Mouse (Mus musculus) gastrocnemius, adult 18-20 months (tissue): Measurements from ENCODE around the gene Mtch1. TPM values are rescaled to one million over a fixed set of nuclear protein-coding genes. Genes with fewer than 3 reads are reported as not detected.
"Not testable (repeated sequence)": the region's sequence is repeated elsewhere in the genome, so short reads cannot be mapped to it uniquely, and the experiment has no call there.

Source experiments
- DNase-seq: peaks from one replicate; pipeline ENCODE4 v3.0.0; 2021; ENCODE audit warnings: low spot score
- total RNA-seq, 2 experiments: library from RNA; stranded (reverse); gene quantifications; 2 replicates each; pipeline ENCODE4 v1.2.3; 2021

Mtch1 gene
- total RNA-seq, 2 experiments from 2014 or later: 80.1 to 88.4 TPM

DNA sequence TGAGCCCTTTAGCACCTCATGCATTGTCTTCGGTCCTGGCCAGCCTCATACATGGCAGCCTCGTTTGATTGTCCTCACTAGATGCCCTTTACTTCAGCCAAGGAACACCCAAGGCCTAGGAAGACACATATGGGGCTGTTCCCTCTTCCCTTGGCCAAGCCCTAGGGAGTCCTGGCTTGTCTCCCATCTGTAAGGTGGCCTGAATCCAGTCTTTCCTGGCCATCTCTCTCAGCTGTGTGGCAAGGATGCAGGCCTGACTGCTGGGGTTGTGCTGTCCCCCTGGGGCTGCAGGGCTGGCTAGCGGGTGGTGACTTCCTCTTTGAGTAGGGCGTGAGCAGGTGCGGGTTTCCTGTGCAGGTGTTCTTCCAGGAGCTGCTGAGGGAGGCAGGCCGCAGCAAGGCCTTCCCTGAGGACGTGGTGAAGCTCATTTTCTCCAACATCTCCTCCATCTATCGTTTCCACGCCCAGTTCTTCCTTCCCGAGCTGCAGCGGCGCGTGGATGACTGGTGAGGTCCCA, 17.4 kb upstream of the Mtch1 start:
- DNase-seq: peak; percentile 54

DNA sequence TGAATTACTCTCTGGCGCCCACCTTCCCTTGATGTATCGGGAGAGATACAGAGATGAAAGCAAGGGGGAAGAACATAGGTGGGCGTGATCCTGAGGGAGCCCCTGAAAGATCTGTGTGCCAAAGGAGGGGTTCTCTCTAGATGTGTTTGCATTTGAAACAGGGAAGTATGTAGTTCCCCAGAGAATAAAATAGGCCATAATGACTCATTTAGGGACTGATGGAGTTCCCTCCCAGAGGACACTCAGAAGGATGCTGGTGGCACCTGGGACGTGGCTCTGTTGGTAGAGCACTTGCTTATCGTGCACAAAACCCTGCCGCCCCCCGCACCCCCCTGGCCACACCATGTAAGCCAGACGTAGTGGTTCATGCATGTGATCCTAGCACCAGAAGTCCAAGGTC, 15.4 kb upstream of the Mtch1 start:
- no peak for DNase-seq

DNA sequence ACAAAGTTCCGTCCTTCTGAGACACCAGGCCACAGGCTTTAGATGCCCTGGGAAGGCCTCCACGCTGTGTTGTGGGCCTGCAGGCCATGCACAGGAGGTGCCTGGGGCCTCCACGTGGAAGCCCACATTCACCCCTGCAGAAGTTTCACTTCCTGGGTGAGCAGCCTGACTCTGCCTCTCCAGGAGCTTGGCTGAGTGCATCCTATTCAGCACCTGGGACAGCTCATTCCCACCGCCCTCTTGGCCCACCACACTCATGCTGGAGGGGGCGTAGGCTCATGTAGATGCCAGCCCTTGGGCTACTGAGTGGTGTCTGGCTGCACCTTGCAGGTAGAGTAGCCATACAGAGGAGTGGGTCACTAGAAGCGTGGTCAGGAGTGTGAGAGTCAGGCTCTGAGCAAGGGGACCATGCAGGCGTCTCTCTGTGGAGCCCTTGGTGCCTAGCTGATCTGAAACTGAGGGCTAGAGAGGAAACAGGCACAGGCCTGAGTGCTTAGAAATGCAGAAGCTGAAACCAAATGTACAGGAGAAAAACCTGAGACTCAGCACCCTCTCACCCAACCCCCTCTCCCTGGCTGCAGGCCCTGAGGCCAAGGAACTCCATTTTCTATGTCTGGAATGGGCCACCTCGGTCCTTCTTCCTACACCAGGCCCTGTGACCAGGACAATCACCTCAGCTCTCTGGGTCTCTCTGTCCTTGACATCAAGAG, 14.4 kb upstream of the Mtch1 start:
- DNase-seq: no peak

DNA sequence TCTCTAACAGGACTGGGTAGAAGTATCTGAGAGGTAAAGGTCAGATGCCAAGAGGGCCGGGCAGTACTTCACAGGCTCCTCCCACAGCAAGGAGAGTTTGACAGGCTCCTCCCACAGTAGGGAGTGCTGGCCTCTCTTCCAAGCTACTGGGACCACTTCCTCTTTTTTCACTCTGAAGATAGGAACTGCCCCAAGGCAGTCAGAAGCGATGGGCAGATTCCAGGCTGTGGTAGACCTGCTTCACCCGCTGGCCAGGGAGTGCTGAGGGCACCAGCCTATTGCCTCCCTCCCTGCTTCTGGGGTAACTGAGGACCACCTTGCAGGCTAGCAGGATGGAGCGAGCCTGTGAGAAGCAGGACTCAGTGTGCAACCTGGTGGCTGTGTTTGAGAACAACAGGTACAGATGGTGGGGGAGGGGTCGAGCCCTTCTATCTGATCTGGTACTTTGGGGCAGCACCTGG, 13.1 kb upstream of the Mtch1 start, which contains the start of gene Fgd2:
Gene Fgd2, plus strand, starts transcription at position 154 of the 461 bp plus-strand sequence.
- no peak for DNase-seq

DNA sequence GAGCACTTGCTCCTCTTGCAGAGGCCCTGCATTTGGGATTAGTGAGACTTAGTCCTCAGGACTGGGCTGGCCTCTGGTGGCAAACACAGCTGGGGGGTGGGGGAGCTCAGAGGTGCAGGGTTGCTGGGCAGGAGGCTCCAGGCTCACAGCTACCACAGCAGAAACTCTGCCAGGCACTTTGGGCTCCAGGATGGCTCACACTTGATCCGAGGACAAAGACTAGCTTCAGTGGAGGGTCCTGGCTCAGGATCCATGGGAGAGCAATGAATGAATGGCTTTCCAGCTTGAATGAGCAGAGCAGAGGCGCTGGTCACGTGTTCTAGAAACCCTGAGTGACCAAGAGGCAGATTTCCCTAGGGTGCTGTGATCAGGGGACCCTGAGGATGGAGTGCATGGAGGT, 11.2 kb upstream of the Mtch1 start:
- no peak for DNase-seq

DNA sequence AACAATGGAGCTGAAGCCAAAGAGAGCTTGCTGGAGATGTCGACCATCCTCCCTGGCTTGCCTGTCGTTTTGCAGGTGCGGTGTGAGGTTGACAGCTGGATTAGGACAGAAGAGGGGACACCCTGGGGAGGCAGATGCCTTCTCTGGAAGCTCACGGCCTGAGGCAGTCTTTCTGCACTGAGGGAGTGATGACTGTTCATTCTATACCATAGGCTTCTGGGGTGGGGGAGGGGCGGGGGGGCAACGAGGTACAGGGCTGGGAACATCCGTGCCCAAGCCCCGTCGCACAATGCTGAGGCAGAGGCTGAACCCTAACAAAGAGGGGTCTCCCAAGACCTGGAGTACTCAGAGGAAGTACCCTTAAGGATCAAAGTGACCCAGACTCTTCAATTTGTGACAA, 9.1 kb upstream of the Mtch1 start:
- no peak for DNase-seq

DNA sequence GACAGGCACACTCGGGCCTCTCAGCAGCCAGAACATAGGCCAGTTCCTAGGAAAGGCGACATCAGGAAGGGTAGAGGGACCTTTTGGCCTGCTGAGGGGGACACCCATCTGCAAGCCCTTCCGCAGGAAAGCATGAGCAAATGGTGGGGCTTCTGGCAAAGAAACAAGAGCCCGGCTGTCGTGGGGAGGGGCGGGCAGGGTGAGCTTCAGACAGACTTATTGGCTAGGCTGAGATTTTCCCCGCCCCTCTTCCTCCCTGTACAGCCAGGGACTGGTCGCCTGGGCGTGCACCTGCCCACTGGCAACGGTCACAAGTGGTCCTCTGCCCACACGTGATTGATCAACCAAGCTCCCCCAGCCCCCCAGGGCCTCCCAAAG, 8.7 kb upstream of the Mtch1 start:
- no peak for DNase-seq

DNA sequence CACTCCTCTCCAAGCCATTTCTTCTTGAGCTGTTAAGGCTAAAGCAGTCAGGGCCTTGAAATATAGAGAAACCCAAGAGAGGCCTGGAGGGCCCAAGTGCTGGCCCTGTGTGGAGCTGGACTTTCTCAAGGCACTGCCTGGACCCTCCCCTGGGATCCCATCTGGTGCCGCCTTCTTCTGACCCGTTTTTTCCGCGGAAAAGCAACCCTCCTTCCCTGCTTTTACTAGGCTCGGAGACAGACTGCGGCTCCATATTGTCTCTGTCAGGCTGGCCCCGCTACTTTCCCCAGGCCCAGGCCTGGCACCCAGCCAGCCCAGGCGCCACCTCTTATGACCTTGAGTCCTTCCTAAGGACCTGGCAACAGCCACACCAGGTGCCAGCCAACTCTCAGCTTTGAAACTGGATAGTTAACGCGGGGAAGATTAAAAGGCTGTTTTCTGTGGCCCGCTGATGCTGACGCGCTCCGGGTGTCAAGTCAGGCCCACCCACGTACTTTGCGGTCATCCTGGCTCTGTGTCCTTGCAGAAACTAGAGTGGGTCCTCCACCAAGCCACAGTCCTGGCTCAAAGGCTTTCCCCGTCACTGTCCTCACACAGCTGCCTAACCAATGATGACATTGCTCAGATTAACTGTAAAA, 8.2 kb upstream of the Mtch1 start:
- DNase-seq: peak; percentile 76

DNA sequence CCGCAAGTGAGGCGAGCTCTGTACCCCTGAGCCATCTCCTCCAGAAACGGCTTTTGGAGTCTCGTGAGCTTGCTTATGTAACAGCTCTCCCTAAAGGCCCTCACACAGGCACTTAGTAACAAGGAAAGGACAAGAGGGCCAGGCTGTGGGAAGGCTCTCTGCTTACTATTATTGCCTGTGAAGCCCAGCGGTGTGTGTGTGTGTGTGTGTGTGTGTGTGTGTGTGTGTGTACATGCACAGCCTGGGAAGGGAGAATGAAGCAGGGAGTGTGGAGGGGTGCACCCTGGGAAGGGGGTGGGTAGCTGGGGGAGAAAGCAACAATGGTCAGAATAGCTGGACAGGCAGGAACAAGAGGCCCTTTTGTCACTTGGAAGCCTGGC, 7.7 kb upstream of the Mtch1 start:
- DNase-seq: no peak

DNA sequence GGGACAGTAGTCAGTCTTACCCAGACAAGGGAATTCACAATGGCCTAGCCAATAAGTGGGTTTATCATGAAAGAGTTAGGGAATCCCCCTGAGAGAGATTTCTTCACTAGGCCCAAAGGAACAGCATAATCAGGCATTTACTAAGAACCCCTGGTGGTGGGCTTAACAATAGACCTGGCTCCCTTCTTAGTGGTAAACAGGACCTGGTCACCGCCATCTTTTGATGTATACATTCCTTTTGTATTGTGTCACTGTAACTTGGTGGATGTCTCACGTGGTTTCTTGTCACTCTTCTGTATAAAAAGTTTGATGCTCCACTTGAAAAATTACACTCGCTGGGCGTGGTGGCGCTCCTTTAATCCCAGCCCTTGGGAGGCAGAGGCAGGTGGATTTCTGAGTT, 3.3 kb upstream of the Mtch1 start:
- not testable (repeated sequence) for DNase-seq

DNA sequence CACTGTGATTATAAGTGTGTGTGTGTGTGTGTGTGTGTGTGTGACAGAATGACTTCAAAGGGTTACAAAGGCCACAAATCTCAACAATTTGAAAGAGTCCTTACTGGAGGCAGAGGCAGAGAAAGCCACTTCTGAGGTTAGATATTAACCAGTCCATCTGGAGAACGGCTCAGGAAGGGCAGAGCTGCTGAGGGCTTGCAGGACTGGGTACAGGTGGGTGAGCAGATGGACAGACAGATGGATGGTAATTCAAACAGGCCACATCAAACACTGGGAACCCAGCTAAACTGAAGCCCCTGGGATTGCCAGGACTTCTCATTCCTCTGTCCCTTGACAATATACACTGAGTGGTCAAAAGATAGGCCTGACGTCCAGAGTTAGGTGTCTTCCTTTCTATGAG, 1.3 kb upstream of the Mtch1 start:
- no peak for DNase-seq

DNA sequence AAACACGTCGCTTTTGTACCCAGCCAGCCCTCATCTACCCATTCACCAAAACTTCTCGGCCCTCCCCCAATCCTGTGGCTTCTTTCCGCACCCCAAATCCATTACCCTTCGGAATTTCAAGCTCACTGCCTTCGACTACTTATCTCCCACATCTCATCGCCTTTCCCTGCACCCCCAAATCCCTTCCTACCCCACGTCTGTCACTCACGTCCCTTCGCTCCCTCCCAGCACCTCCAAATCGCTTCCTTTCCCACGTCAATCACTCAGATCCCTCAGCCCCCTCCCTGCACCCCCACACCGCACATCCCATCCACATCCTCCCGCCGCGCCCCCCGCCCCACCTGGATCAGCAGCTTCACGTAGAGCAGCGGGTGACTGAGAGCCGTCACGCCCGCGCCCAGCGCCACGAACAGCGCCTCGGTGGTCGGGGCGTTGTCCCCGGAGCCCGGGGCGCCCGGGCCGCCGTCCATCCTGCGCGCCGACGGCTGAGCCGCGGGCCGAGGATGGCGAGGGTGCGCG, 549 bp downstream of the Mtch1 start:
- DNase-seq: no peak

DNA sequence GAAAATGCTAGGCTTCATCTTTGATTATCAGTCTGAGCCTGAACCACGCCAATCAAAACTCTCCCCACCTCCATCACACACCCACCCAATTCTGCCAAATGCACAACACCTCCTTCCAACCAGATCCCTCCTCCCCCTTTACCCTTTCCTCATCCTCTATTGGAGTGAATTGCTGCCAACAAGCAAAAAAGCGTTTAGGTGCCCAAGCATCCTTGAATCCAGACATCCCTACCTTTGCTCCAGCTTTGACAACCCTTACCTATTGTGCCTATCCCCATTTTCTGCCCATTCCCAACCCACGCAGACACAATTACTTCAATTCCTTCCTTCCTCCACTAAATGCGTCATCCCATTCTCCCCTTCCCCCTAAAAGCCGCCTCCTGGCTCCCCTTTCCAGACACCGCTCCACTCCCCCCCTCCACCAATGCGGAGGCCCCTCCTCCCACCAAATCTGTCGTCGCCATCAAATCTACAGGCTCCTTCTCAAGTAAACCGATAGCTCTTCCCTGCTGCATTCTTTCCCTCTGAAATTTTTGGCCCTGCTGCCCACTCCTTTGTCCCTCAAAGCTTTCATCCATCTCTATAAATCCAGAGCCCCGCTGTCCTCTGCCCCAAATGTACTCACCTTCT, 1.1 kb downstream of the Mtch1 start:
- DNase-seq: no peak

DNA sequence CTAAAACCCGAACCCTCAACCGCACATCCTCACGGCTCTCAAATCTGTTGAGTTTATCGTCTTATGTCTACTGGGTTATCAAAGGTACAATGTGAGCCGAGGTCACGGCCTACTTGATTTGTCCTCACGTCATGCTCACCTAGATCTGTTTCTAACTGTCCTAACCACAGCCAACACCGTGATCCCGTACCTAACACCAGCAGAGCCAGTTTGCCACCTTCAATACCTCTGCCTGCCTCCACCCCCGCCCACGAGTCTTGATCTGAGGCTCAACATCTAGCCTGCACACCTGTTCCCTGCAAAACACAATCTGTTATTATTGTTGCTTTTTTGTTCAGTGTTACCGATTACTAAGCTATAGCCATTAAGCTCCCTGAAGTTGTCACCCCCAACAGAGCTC, 2.5 kb downstream of the Mtch1 start:
- no peak for DNase-seq

DNA sequence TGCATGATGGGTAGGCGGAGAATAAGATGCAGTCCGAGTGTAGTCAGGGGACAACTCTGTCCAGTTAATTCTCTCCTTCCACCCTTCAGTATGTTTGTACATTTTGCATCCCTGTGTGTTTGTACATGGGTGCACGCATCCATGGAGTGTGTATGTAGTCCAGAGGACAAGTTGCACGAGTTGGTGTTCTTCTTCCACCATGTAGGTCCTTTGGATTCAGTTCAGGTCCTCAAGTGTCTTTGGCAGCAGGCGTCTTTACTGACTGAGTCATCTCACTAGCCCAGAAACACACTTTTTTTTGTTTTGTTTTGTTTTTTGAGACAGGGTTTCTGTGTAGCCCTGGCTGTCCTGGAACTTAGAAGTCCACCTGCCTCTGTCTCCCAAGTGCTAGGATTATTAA, 4.5 kb downstream of the Mtch1 start:
- no peak for DNase-seq

DNA sequence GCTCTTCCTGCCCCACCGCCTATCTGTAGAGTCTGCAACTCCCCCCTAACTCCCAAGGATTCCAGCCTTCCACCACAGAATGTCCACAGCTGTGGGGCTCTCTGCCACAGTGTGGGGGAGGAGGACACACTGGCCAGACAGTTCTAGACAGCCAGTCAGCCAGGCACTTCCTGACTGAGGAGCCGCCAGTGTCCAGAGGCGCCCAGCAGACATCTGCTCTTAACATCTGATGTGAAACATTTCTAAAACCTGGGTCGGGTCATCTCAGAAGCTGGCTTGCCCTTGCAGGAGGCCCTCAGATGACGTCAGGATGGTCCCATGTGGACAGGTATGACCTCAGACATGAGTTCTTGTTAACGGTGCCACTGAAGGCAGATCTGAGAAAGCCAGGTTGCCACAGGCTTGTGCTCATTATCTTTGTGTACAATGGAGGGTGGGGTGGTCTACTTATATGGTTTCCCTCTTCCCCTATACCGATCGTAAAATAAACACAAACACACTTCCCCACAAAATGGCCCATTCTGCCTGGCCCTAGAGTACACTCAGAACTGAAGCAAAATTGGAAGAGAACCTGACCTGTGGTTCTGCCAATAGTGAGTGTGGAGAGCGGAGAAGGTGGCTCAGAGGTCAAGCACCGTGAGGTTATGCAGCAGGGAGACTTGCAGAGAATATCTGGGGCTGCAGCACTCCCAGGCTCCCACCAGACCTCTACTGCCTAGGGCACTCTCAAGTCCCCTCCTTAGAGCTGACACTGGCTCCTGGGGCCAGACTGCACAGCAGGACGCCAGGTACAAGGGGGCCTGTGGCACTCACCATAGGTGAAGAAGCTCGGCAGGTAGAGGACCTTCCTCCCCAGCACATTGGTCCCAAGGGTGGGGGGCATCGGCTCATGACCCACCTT, 5.5 kb downstream of the Mtch1 start:
- DNase-seq: peak; percentile 71

DNA sequence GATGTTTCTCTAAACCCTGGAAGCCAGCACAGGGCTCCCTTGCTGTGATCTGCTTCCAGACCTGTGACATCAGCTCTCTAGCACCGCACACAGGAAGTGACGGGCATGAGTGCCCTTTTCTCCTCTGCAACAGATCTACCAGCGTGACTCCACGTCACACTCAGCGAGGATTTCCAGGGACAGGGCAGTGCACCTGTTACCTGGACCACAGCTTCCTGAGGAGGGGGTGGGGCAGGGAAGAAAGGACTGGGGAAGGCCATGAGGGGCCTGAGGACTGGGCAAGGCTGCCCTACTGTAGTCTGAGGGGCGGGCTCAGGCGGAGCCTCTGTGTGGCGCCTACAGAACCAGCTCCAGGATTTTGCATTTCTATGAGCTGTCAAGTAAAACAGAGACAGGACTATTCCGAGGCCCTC, 6.1 kb downstream of the Mtch1 start:
- peak; percentile 73 for DNase-seq

DNA sequence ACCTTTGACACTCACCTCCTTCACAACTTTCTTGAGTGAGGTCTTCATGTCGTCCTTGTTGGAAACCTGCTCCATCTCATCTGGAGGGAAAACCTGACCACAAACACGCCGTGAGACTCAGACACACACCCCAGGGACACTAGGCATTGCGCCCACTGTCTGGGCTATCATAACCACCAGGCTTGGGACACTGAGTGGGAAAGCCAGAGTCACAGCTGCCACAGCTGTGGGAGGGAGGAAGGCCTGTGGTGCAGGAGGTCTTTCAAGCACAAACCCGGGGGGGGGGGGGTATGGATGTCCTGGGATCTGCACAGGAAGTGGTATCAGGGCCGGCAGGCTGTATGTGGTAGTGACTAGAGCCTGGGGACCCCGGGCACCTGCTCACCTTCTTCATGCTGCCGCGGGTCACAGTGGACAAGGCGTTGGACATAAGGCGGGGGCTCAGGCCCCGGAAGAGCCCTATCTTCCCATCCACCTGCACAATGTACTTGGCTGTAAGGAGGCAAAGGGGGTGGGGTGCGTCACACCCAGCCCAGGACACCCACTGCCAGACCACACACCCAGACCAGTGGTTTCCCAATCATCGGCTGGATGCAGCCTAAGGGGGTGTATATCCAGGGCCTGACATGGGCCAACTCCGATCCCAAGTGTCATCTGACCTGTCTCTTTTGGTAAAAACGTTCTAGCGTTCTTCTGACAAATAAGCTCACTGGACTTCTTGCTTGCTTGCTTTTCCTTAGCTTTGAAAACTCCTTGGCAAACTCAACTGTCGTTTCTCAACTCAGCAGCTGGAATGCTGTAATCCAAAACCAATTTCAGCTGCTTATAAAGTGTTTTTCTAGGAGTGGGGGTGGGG, 7.1 kb downstream of the Mtch1 start:
- peak; percentile 55 for DNase-seq

DNA sequence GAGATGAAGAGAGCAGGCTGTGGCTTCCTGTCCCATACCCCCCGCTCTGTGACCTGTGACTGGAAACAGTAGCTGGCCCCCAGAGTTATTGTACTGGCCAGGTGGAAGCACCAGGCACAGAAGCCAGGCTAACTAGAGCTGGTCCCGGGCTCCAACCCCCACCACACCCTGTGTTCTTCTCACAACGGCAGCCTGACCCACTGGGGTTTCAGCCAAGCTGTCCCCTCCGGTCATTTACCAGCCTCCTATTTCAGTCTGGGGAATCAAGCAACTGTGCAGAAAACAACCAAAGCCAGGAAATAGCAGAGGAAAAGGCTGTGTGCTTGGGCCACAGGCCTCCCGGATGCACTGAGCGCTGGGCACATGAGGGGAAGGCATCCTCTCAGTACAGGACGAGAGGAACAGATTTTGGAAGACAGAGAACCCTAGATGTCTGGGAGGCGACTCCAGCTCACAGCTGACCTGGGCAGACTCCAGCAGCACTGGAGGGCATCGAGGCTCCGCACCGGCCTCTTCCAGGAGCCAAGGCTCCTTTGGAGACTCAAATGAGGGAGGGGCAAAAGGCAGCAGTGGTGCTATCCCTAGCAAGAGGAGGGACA, 8.5 kb downstream of the Mtch1 start:
- no peak for DNase-seq
